Mouse (Mus musculus): ENCODE data around the gene Kank1. TPM values are rescaled to one million over a fixed set of nuclear protein-coding genes. Genes with fewer than 3 reads are reported as not detected.
A peak's percentile ranks its signal among the peaks of the same experiment; 100 is the strongest.

Gene Kank1
- total and polyA plus RNA-seq, 2 experiments: 31.7 to 33.6 TPM

DNA sequence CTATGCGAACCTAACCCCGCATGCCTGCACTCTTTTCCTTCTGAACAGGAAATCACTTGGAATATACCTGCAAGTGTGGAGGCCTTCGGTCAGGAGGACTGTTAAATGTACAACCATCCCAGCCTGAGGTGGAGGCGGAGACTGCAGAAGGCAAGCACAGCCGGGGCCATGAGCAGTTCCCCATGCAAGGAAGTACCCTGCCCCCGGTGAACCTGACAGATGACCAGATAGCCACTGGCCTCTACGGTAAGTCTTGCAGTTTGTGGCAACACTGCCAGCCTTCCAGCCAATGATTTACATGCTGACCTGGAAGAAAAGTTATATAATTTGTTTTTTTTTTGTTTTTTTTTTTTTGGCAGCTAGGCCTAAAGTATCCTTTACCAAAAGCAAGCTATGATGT lies 185.3 kb downstream of the Kank1 start:
- peaks cover 12% of the 10 kb centered on the region for H3K4me1 ChIP-seq (ENCODE audit: control insufficient read depth, insufficient read depth, low read length)
- H3K4me3 ChIP-seq (ENCODE audit: insufficient read depth, low read depth, low read length): no peak overlapping the region
- H3K27ac ChIP-seq (replicated peaks; ENCODE audit: insufficient read depth, low read depth, low read length): peak overlapping the region; percentile 30; the same call in 1 of the 2 replicates
- H3K27me3 ChIP-seq (ENCODE audit: control insufficient read depth, insufficient read depth, low read length): no peaks in the 10 kb centered on the region
- H3K9ac ChIP-seq (ENCODE audit: low read depth, low read length): no peak overlapping the region
- WGBS: 43% methylated on average over 7 of the region's 7 CpGs
- DNase-seq (ENCODE audit: extremely low read depth, low read depth, low spot score): peak; percentile 73
- H3K79me2 ChIP-seq (ENCODE audit: control insufficient read depth, insufficient read depth, low read length): no peaks in the 10 kb centered on the region; the same call in 1 of the 2 replicates
- peaks cover 52% of the 10 kb centered on the region for H3K36me3 ChIP-seq (ENCODE audit: control insufficient read depth, insufficient read depth, low read length)
- TF ChIP-seq CTCF (IDR thresholded peaks at IDR 0.05; ENCODE audit: low read depth, low read length) (no peak), POLR2A (IDR thresholded peaks at IDR 0.05; ENCODE audit: extremely low read depth, insufficient read depth, low read length) (no peak)

DNA sequence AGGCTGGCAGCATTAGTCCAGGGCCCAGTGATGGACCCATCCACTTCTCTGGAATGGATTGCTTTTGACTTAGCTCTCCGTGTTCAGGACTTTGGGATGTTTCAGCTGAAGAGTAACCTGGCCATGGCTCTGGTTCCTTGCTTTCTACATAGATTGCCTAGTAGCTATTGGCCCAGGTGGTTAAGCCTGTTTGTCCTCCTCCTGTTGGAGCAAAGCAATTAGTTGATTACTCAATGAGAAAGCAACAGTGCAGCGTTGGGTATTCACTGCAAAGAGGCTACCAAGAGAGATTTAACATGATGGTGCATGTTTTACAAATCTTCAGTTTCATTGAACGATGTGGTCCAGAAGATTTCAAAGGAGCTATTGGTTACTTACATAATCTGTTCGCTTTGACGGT lies 186.6 kb downstream of the Kank1 start:
- no peak overlapping the region for H3K9ac ChIP-seq (ENCODE audit: low read depth, low read length)
- peaks cover 10% of the 10 kb centered on the region for H3K4me1 ChIP-seq (ENCODE audit: control insufficient read depth, insufficient read depth, low read length)
- peaks cover 57% of the 10 kb centered on the region for H3K36me3 ChIP-seq (ENCODE audit: control insufficient read depth, insufficient read depth, low read length)
- no peak for TF ChIP-seq POLR2A (IDR thresholded peaks at IDR 0.05; ENCODE audit: extremely low read depth, insufficient read depth, low read length)
- TF ChIP-seq CTCF (IDR thresholded peaks at IDR 0.05; ENCODE audit: low read depth, low read length): no peak
- no peak for DNase-seq (ENCODE audit: extremely low read depth, low read depth, low spot score)
- H3K27me3 ChIP-seq (ENCODE audit: control insufficient read depth, insufficient read depth, low read length): no peaks in the 10 kb centered on the region
- H3K4me3 ChIP-seq (ENCODE audit: insufficient read depth, low read depth, low read length): no peak overlapping the region
- 73% methylated on average over 5 of the region's 5 CpGs for WGBS
- no peaks in the 10 kb centered on the region for H3K79me2 ChIP-seq (ENCODE audit: control insufficient read depth, insufficient read depth, low read length)
- no peak overlapping the region for H3K27ac ChIP-seq (replicated peaks; ENCODE audit: insufficient read depth, low read depth, low read length)

DNA sequence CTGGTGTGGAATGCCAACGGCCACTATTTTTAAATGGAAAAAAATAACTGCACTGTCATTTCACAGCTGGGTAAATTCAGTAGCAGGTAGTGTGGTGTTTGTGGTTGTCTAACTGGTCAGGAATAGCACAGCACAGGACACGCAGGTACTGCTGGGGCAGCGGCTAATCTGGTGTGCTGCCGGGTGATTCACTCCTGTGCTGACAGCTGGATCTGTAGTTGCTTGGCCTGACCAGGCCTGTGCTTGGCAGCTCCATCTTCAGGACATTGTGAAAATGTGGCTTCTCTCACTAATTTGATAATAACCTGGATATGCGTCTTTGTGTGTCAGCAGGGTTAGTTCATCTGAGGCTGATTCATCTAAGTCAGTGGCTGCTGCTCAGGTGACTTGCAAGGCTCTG lies 189.7 kb downstream of the Kank1 start:
- Histone ChIP-seq H3K27ac (replicated peaks; ENCODE audit: insufficient read depth, low read depth, low read length) (no peak overlapping the region), H3K27me3 (ENCODE audit: control insufficient read depth, insufficient read depth, low read length) (no peaks in the 10 kb centered on the region), H3K9ac (ENCODE audit: low read depth, low read length) (no peak overlapping the region), H3K4me1 (ENCODE audit: control insufficient read depth, insufficient read depth, low read length) (peaks cover 5% of the 10 kb centered on the region), H3K4me3 (ENCODE audit: insufficient read depth, low read depth, low read length) (no peak overlapping the region), H3K36me3 (ENCODE audit: control insufficient read depth, insufficient read depth, low read length) (peaks cover 80% of the 10 kb centered on the region), H3K79me2 (ENCODE audit: control insufficient read depth, insufficient read depth, low read length) (no peaks in the 10 kb centered on the region)
- DNase-seq (ENCODE audit: extremely low read depth, low read depth, low spot score): no peak
- TF ChIP-seq CTCF (IDR thresholded peaks at IDR 0.05; ENCODE audit: low read depth, low read length) (no peak), POLR2A (IDR thresholded peaks at IDR 0.05; ENCODE audit: extremely low read depth, insufficient read depth, low read length) (no peak)
- 90% methylated on average over 5 of the region's 5 CpGs for WGBS

DNA sequence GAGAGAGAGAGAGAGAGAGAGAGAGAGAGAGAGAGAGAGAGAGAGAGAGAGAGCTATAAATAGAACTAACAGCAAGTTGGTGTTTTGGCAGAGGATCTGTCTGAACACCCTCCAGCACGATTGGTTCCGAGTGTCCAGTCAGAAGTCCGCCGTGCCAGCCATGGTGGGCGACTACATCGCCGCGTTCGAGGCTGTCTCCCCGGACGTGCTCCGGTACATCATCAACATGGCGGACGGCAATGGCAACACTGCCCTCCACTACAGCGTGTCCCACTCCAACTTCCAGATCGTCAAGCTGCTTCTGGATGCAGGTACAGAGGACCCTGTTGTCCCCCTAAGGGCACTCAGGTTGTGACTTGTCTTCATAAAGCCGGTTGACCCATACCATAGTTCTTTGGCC lies 191.1 kb downstream of the Kank1 start:
- no peak overlapping the region for H3K4me3 ChIP-seq (ENCODE audit: insufficient read depth, low read depth, low read length)
- no peaks in the 10 kb centered on the region for H3K27me3 ChIP-seq (ENCODE audit: control insufficient read depth, insufficient read depth, low read length)
- H3K36me3 ChIP-seq (ENCODE audit: control insufficient read depth, insufficient read depth, low read length): peaks cover 88% of the 10 kb centered on the region
- H3K27ac ChIP-seq (replicated peaks; ENCODE audit: insufficient read depth, low read depth, low read length): no peak overlapping the region
- no peaks in the 10 kb centered on the region for H3K4me1 ChIP-seq (ENCODE audit: control insufficient read depth, insufficient read depth, low read length)
- DNase-seq (ENCODE audit: extremely low read depth, low read depth, low spot score): no peak
- 92% methylated on average over 17 of the region's 17 CpGs for WGBS
- no peaks in the 10 kb centered on the region for H3K79me2 ChIP-seq (ENCODE audit: control insufficient read depth, insufficient read depth, low read length)
- no peak for TF ChIP-seq CTCF (IDR thresholded peaks at IDR 0.05; ENCODE audit: low read depth, low read length)
- TF ChIP-seq POLR2A (IDR thresholded peaks at IDR 0.05; ENCODE audit: extremely low read depth, insufficient read depth, low read length): no peak
- no peak overlapping the region for H3K9ac ChIP-seq (ENCODE audit: low read depth, low read length)

DNA sequence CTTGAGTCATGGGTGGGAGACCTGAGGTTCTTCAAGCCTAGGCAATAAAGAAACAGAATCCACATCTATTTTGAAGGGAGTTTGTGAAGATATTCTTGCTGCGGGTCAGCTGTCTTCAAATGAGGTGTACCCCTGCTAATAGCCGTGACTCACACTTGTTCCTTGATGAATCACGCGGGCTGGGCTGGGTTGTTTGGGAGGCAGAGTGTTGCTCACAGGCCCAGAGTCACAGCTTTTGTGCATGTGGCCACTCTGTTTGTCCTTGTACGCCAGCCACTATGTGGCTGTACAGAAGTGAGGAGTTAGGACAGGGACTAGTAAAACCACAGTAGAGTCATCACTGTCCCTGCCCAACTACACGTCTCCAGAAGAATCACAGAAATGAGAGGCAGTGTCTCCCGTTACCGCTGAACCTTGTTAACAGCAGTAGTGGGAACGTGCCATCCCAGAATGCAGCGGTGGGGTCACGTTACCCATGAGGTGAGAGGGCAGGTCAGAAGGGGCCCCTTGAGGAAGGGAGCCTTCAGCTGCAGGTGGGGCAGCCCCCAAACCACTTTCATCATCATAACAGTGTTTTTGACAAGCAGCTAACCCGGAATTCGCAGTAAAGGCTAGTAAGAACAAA lies 191.7 kb downstream of the Kank1 start:
- H3K4me3 ChIP-seq (ENCODE audit: insufficient read depth, low read depth, low read length): no peak overlapping the region
- TF ChIP-seq CTCF (IDR thresholded peaks at IDR 0.05; ENCODE audit: low read depth, low read length) (no peak), POLR2A (IDR thresholded peaks at IDR 0.05; ENCODE audit: extremely low read depth, insufficient read depth, low read length) (no peak)
- H3K36me3 ChIP-seq (ENCODE audit: control insufficient read depth, insufficient read depth, low read length): peaks cover 87% of the 10 kb centered on the region
- no peaks in the 10 kb centered on the region for H3K27me3 ChIP-seq (ENCODE audit: control insufficient read depth, insufficient read depth, low read length)
- H3K79me2 ChIP-seq (ENCODE audit: control insufficient read depth, insufficient read depth, low read length): no peaks in the 10 kb centered on the region
- H3K4me1 ChIP-seq (ENCODE audit: control insufficient read depth, insufficient read depth, low read length): no peaks in the 10 kb centered on the region
- WGBS: 93% methylated on average over 13 of the region's 13 CpGs
- H3K9ac ChIP-seq (ENCODE audit: low read depth, low read length): no peak overlapping the region
- no peak for DNase-seq (ENCODE audit: extremely low read depth, low read depth, low spot score)
- H3K27ac ChIP-seq (replicated peaks; ENCODE audit: insufficient read depth, low read depth, low read length): no peak overlapping the region

DNA sequence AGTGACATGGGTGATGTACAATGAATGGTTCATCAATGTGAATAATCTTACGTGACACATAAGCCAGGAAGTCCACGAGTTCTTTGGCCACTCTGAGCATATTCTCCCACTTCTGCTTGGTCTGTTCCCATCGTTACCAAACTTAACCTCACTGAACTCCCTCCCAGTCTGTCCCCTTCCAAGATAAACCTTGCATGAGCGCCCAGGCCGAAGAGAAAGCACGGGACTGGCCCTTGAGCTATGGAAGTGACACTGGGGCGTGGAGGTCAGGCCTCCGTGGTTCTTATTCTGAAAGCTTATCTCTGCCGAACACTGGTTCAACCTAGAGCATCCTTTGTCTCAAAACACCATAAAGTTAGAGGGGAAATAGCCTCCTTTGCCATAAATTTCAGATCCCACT lies 194.7 kb downstream of the Kank1 start:
- no peak overlapping the region for H3K9ac ChIP-seq (ENCODE audit: low read depth, low read length)
- H3K27ac ChIP-seq (replicated peaks; ENCODE audit: insufficient read depth, low read depth, low read length): no peak overlapping the region
- H3K79me2 ChIP-seq (ENCODE audit: control insufficient read depth, insufficient read depth, low read length): no peaks in the 10 kb centered on the region
- H3K27me3 ChIP-seq (ENCODE audit: control insufficient read depth, insufficient read depth, low read length): no peaks in the 10 kb centered on the region
- H3K36me3 ChIP-seq (ENCODE audit: control insufficient read depth, insufficient read depth, low read length): peaks cover 76% of the 10 kb centered on the region
- DNase-seq (ENCODE audit: extremely low read depth, low read depth, low spot score): no peak
- WGBS: 60% methylated on average over 9 of the region's 9 CpGs
- TF ChIP-seq POLR2A (IDR thresholded peaks at IDR 0.05; ENCODE audit: extremely low read depth, insufficient read depth, low read length) (no peak), CTCF (IDR thresholded peaks at IDR 0.05; ENCODE audit: low read depth, low read length) (no peak)
- H3K4me1 ChIP-seq (ENCODE audit: control insufficient read depth, insufficient read depth, low read length): no peaks in the 10 kb centered on the region; the same call in 1 of the 2 replicates
- no peak overlapping the region for H3K4me3 ChIP-seq (ENCODE audit: insufficient read depth, low read depth, low read length)
